Mouse (Mus musculus) midbrain, embryonic 14.5 days (tissue): ENCODE results near the gene Zfp809. TPM values are rescaled to one million over a fixed set of nuclear protein-coding genes. Genes with fewer than 3 reads are reported as not detected.

Source experiments
- polyA plus RNA-seq: library from polyadenylated mRNA; unstranded; fragments of >200 nt; fragmentation: Nextera tagmentation; extraction: Ambion mirVana; gene quantifications from 2 replicates; pipeline ENCODE4 v1.2.1, GENCODE M21; 2014

Gene Zfp809
- polyA plus RNA-seq, 1 experiment from 2014 or later: 11.0 TPM

Other genes starting within 250 kb of the Zfp809 start
- 0.53 and 0.68 TPM in 2 replicates for gene Rgl3, start 236.3 kb upstream of the Zfp809 start, polyA plus RNA-seq
- 4.5 and 4.6 TPM in 2 replicates for gene Ccdc151, start 223.1 kb upstream of the Zfp809 start, polyA plus RNA-seq
- 70.6 and 73.2 TPM in 2 replicates for gene Prkcsh, start 222.9 kb upstream of the Zfp809 start, polyA plus RNA-seq
- 137 and 162 TPM in 2 replicates for gene Elavl3, start 173.7 kb upstream of the Zfp809 start, polyA plus RNA-seq
- gene Gm49318, start 154.5 kb upstream of the Zfp809 start, polyA plus RNA-seq: not detected in 2 replicates
- gene Zfp653, start 154.3 kb upstream of the Zfp809 start, polyA plus RNA-seq: 14.7 and 18.1 TPM in 2 replicates
- gene Ecsit, start 140.3 kb upstream of the Zfp809 start, polyA plus RNA-seq: 45.6 and 48.5 TPM in 2 replicates
- gene Cnn1, start 126.5 kb upstream of the Zfp809 start, polyA plus RNA-seq: 0.58 and 0.61 TPM in 2 replicates
- 182 and 196 TPM in 2 replicates for gene Elof1, start 108.5 kb upstream of the Zfp809 start, polyA plus RNA-seq
- gene Acp5, start 90.0 kb upstream of the Zfp809 start, polyA plus RNA-seq: 0.79 TPM in 1 of 2 replicates, not detected in the other
- 94.1 and 96.4 TPM in 2 replicates for gene Pigyl, start 68.9 kb upstream of the Zfp809 start, polyA plus RNA-seq
- 0.07 and 0.55 TPM in 2 replicates for gene Zfp872, start 37.6 kb upstream of the Zfp809 start, polyA plus RNA-seq
- gene Zfp599, start 34.2 kb downstream of the Zfp809 start, polyA plus RNA-seq: 13.8 and 14.0 TPM in 2 replicates
- gene Zfp810, start 81.9 kb downstream of the Zfp809 start, polyA plus RNA-seq: 32.2 and 38.4 TPM in 2 replicates
- gene Anln, start 163.5 kb downstream of the Zfp809 start, polyA plus RNA-seq: 3.4 and 9.3 TPM in 2 replicates
- gene 9530077C05Rik, start 185.8 kb downstream of the Zfp809 start, polyA plus RNA-seq: 11.4 and 15.7 TPM in 2 replicates
- not detected in 2 replicates for gene Gm17545, start 228.6 kb downstream of the Zfp809 start, polyA plus RNA-seq
- 57.2 and 72.6 TPM in 2 replicates for gene Rp9, start 244.0 kb downstream of the Zfp809 start, polyA plus RNA-seq